Comparison of ENCODE assay signal across 8 mouse cellular contexts in genomic region chr2:24949421-24950188, GRCm38 (mm10). TPM values are rescaled to one million over a fixed set of nuclear protein-coding genes. Genes with fewer than 3 reads are reported as not detected.
DNase-seq lines count a peak whose midpoint lies in the region; ATAC-seq and TF ChIP-seq lines count a peak whose summit lies in the region.

Zmynd19 (plus strand) TSS chr2:24949792.

- TF ChIP-seq CTCF in cortical plate, adult 2 months (IDR thresholded peaks at IDR 0.05; ENCODE audit: extremely low read depth, insufficient read depth, low read length) = no peak

- DNase-seq in gastrocnemius, postnatal 10 days = peak; percentile 99
- peak; percentile 98 for DNase-seq in induced T-regulatory cell, adult 2 months (ENCODE audit: low read depth)
- DNase-seq in left cerebral cortex, adult 9 months (ENCODE audit: low spot score in 2 of 2) = peak; percentile 89 to 97
- DNase-seq in right cerebral cortex, postnatal 14 days = peak; percentile 99
- DNase-seq in urinary bladder, postnatal 36 days (ENCODE audit: low spot score in 2 of 2) = peak; percentile 98

- peak; percentile 97 for ATAC-seq in activated CD4-positive, CD25-positive, alpha-beta regulatory T cell, adult 4 months
- ATAC-seq in megakaryocyte progenitor cell, adult 5-6 weeks (replicated peaks; ENCODE audit: poor library complexity) = peak; percentile 98

- TF ChIP-seq POLR2A in cortical plate, adult 2 months (IDR thresholded peaks at IDR 0.05; ENCODE audit: extremely low read depth, insufficient read depth, low read length) = no peak

- H3K27ac ChIP-seq in cortical plate, adult 2 months (ENCODE audit: insufficient read depth, low read length) = no peak within 1 kb of the TSS

- H3K4me3 ChIP-seq in cortical plate, adult 2 months (ENCODE audit: insufficient read depth, low read length) = peak within 1 kb of the TSS; percentile 42

- 0 out of 2 replicates have a peak, but pooled peaks cover 1% of the 10 kb centered on the region for H3K4me1 ChIP-seq in cortical plate, adult 2 months (ENCODE audit: control insufficient read depth, insufficient read depth, low read length)

RNA-seq across cellular contexts. Expression of gene Zmynd19, which starts in this region (rescaled TPM):
- polyA plus RNA-seq in activated CD4-positive, CD25-positive, alpha-beta regulatory T cell, adult 4 months (2017; shearing (Covaris generic)) = 1 to 10 TPM; 1.3 to 1.8 TPM
- 21.4 and 21.6 TPM in 2 replicates for polyA plus RNA-seq in cortical plate, adult 2 months (2012; rRNA removed)
- 10 to 100 TPM; 21.1 to 21.8 TPM for total RNA-seq in gastrocnemius, postnatal 10 days (2021)
- 16.0 and 19.1 TPM in 2 replicates for total RNA-seq in megakaryocyte progenitor cell, adult 5-6 weeks (2015)
- 42.9 and 62.2 TPM in 2 replicates for total RNA-seq in megakaryocyte progenitor cell, adult 5-6 weeks (2017)
